Mouse (Mus musculus) lung, adult 2 months (tissue): ENCODE measurements around the gene Tsen34.

Experiments
- CTCF ChIP-seq: fragments of 200-500 bp; IDR thresholded peaks from 2 replicates; pipeline ENCODE4 v1.5.1; 2011; ENCODE audit warnings: mild to moderate bottlenecking, low read length, control low read depth; ENCODE audit not compliant: insufficient read depth
- POLR2A ChIP-seq: fragments of 200-500 bp; IDR thresholded peaks from 2 replicates; pipeline ENCODE4 v1.6.1; 2011; ENCODE audit warnings: low read depth, mild to moderate bottlenecking, control low read depth, low read length, borderline replicate concordance; ENCODE audit errors: extremely low read depth

DNA sequence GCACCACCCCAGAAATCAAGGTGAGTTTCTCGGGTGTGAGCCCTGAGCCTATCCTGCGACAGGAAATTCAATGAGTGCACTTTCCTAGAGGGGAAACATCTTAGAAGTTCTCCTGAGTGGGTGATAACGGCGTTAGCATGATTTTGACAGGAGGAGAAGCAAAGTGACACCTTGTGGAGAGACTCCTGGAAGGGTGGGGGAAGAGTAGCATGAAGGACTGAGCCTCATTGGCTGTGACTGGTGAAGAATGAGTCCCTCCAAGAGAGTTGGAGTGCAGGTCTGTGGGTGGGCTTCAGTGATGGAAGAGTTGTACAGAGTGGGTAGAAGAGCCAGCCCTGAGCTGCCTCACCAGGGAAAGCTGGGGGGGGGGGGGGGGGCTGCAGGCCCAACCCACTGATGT, 35.7 kb upstream of the Tsen34 start:
- no peak for TF ChIP-seq POLR2A
- TF ChIP-seq CTCF = no peak
